ENCODE assay signal across 9 mouse cellular contexts in the genomic region with DNA sequence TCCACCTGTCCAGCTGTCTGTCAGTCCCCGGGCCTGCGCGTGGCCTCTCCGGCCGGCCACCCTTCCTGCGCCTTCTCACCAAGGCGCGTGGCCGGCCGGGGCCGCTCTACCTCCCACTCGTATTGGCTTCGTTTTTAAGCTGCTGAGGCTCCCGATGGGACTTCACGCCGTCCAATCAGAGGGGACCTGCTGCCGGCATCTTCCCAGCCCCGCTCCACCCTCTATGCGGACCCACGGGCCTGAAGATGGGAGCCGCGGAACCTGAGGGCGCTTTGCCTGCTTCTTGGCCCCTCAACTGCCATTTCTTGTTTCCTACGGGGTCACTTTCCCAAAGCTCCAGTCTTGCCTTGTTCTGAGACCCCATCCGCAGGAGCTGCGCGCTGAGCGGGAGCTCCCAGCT. TPM values are rescaled to one million over a fixed set of nuclear protein-coding genes. Genes with fewer than 3 reads are reported as not detected.
A peak's percentile ranks its signal among the peaks of the same experiment; 100 is the strongest.
DNase-seq lines count a peak whose midpoint lies in the region; ATAC-seq lines count a peak whose summit lies in the region.
"Had no signal": no experiment of that assay in that cellular context is flagged by ENCODE, and none has a peak within 500 bp of the region (broad histone marks: within the 10 kb centered on the region; RNA-seq: fewer than 3 reads in every experiment).

A gene (minus strand): TSS at position 108 of the 400 bp plus-strand sequence.

- 2% methylated on average over 28 of the region's 28 CpGs for WGBS in embryonic facial prominence, embryonic 14.5 days
- WGBS in hindbrain, embryonic 16.5 days, result under 1% methylated on average over 27 of the region's 28 CpGs
- under 1% methylated on average over 28 of the region's 28 CpGs for WGBS in neural tube, embryonic 13.5 days

- peaks cover 81% of the 10 kb centered on the region for H3K27me3 ChIP-seq in embryonic facial prominence, embryonic 14.5 days (replicated peaks; ENCODE audit: control insufficient read depth, insufficient read depth, low read length)
- peaks cover 67% of the 10 kb centered on the region for H3K27me3 ChIP-seq in hindbrain, embryonic 16.5 days (replicated peaks; ENCODE audit: control insufficient read depth, insufficient read depth, low read length)
- peaks cover 95% of the 10 kb centered on the region for H3K27me3 ChIP-seq in neural tube, embryonic 13.5 days

- H3K9me3 ChIP-seq in embryonic facial prominence, embryonic 14.5 days (ENCODE audit: control insufficient read depth, low read length), result no peaks in the 10 kb centered on the region
- H3K9me3 ChIP-seq in hindbrain, embryonic 16.5 days (ENCODE audit: control insufficient read depth, low read length), result no peaks in the 10 kb centered on the region
- H3K9me3 ChIP-seq in neural tube, embryonic 13.5 days, result no peaks in the 10 kb centered on the region

- peak within 1 kb of the TSS; percentile 46 for H3K4me2 ChIP-seq in embryonic facial prominence, embryonic 14.5 days (ENCODE audit: low read depth, low read length)
- H3K4me2 ChIP-seq in hindbrain, embryonic 16.5 days (ENCODE audit: low read length), result peak within 1 kb of the TSS; percentile 54
- peak within 1 kb of the TSS; percentile 53 for H3K4me2 ChIP-seq in neural tube, embryonic 13.5 days

- no peak within 1 kb of the TSS for H3K27ac ChIP-seq in embryonic facial prominence, embryonic 14.5 days (replicated peaks; ENCODE audit: low read depth, low read length)
- H3K27ac ChIP-seq in hindbrain, embryonic 16.5 days (ENCODE audit: low read depth, low read length), result no peak within 1 kb of the TSS
- no peak within 1 kb of the TSS for H3K27ac ChIP-seq in neural tube, embryonic 13.5 days (replicated peaks)

- peak within 1 kb of the TSS; percentile 27 for H3K4me3 ChIP-seq in embryonic facial prominence, embryonic 14.5 days (ENCODE audit: low read depth, low read length)
- H3K4me3 ChIP-seq in hindbrain, embryonic 16.5 days (ENCODE audit: low read length), result peak within 1 kb of the TSS; percentile 38
- H3K4me3 ChIP-seq in neural tube, embryonic 13.5 days, result peak within 1 kb of the TSS; percentile 35

- H3K9ac ChIP-seq in embryonic facial prominence, embryonic 14.5 days (ENCODE audit: low read depth, low read length), result no peak within 1 kb of the TSS
- peak within 1 kb of the TSS; percentile 31; the same call in 1 of the 2 replicates for H3K9ac ChIP-seq in hindbrain, embryonic 16.5 days (ENCODE audit: low read depth, low read length)
- H3K9ac ChIP-seq in neural tube, embryonic 13.5 days, result peak within 1 kb of the TSS; percentile 50; the same call in 1 of the 2 replicates

- H3K36me3 ChIP-seq in embryonic facial prominence, embryonic 14.5 days (ENCODE audit: control insufficient read depth, insufficient read depth, low read length), result no peaks in the 10 kb centered on the region
- no peaks in the 10 kb centered on the region for H3K36me3 ChIP-seq in hindbrain, embryonic 16.5 days (ENCODE audit: control insufficient read depth, insufficient read depth, low read length)
- no peaks in the 10 kb centered on the region for H3K36me3 ChIP-seq in neural tube, embryonic 13.5 days

- no peak for ATAC-seq in embryonic facial prominence, embryonic 14.5 days (ENCODE audit: low read depth)
- ATAC-seq in hindbrain, embryonic 16.5 days, result no peak
- no peak for ATAC-seq in neural tube, embryonic 13.5 days (ENCODE audit: low read depth)
- no peak for ATAC-seq in frontal cortex, adult (ENCODE audit: low TSS enrichment)

- intact Hi-C loops in left cerebral cortex, postnatal 4 days (cut with DNase I), result loop anchor here (10.0 kb wide), 2 partner anchors 192 to 302 kb away; a partner anchor contains a TSS

- H3K4me1 ChIP-seq in embryonic facial prominence, embryonic 14.5 days (ENCODE audit: control insufficient read depth, insufficient read depth, low read length), result no peaks in the 10 kb centered on the region
- peaks cover 11% of the 10 kb centered on the region for H3K4me1 ChIP-seq in hindbrain, embryonic 16.5 days (ENCODE audit: control insufficient read depth, insufficient read depth, low read depth, low read length)
- peaks cover 13% of the 10 kb centered on the region for H3K4me1 ChIP-seq in neural tube, embryonic 13.5 days (replicated peaks)

- peak; percentile 5 for DNase-seq in left cerebral cortex, postnatal 4 days
- no peak for DNase-seq in left cerebral cortex, adult 9 months (ENCODE audit: low spot score in 2 of 2)
- DNase-seq in embryonic facial prominence, embryonic 14.5 days (ENCODE audit: low spot score), result no peak
- no peak for DNase-seq in spleen, postnatal 36 days (ENCODE audit: low spot score in 2 of 2)
- DNase-seq in frontal cortex, adult 2 months (ENCODE audit: extremely low spot score in 1 of 2, low spot score in 1 of 2), result no peak
- DNase-seq: kidney, postnatal 4 days had no signal

RNA-seq across cellular contexts. Expression of the gene that starts here (rescaled TPM):
- not detected for total RNA-seq in left cerebral cortex, postnatal 4 days (2021)
- 0.08 TPM in 1 of 2 replicates, not detected in the other for polyA plus RNA-seq in embryonic facial prominence, embryonic 14.5 days (2014; fragmentation: Nextera tagmentation; extraction: Ambion mirVana)
- 0.36 and 0.69 TPM in 2 replicates for polyA plus RNA-seq in hindbrain, embryonic 16.5 days (2015; fragmentation: Nextera tagmentation; extraction: Ambion mirVana)
- polyA plus RNA-seq in neural tube, embryonic 13.5 days (2015; fragmentation: Nextera tagmentation; extraction: Ambion mirVana), result 4.2 and 4.3 TPM in 2 replicates
- 0.04 and 0.08 TPM in 2 replicates for polyA plus RNA-seq in frontal cortex, adult 2 months (2012; rRNA removed)

Comparison
In these comparisons a context has a peak if more than half of its experiments do, and no peak if none do; other contexts are left out.
1. Peak in DNase-seq in left cerebral cortex, postnatal 4 days; RNA of the gene not detected or under 1 TPM.